Mouse (Mus musculus): ENCODE measurements at regions not wholly inside any gene's neighbourhood (a gene's known extent, or its start where the extent isn't known, plus 50 kb on each side); places are given as distances from the start of the nearest gene placed in this dataset.

GRCm38 (mm10) chr4:54780511-54780910, 164.3 kb upstream of the Zfp462 start:
- H3K27me3 ChIP-seq (ENCODE audit: control insufficient read depth, insufficient read depth, insufficient read length): no peaks in the 10 kb centered on the region
- H3K4me3 ChIP-seq: no peak overlapping the region
- H3K4me2 ChIP-seq (ENCODE audit: low read depth): no peak overlapping the region
- H3K36me3 ChIP-seq (ENCODE audit: control insufficient read depth, insufficient read depth): no peaks in the 10 kb centered on the region
- H3K79me2 ChIP-seq (ENCODE audit: control insufficient read depth, insufficient read depth): no peaks in the 10 kb centered on the region
- TF ChIP-seq CEBPB (IDR thresholded peaks at IDR 0.05; ENCODE audit: insufficient read depth, poor library complexity, severe bottlenecking): no peak
- TF ChIP-seq MAX (IDR thresholded peaks at IDR 0.05; ENCODE audit: low read depth): no peak
- TF ChIP-seq TCF12 (IDR thresholded peaks at IDR 0.05; ENCODE audit: insufficient read depth, poor library complexity, severe bottlenecking): no peak
- TF ChIP-seq E2F4 (IDR thresholded peaks at IDR 0.05; ENCODE audit: insufficient read depth): no peak
- no peak overlapping the region for H3ac ChIP-seq (ENCODE audit: control insufficient read depth, insufficient read length)

- Histone ChIP-seq H3K4me3 (no peak overlapping the region), H3K36me3 (ENCODE audit: control insufficient read depth, insufficient read depth) (no peaks in the 10 kb centered on the region), H3K27me3 (ENCODE audit: control insufficient read depth, insufficient read depth, insufficient read length) (no peaks in the 10 kb centered on the region), H3ac (ENCODE audit: control insufficient read depth, insufficient read length) (no peak overlapping the region), H3K4me2 (ENCODE audit: low read depth) (no peak overlapping the region), H3K79me2 (ENCODE audit: control insufficient read depth, insufficient read depth) (no peaks in the 10 kb centered on the region)
- TF ChIP-seq SRF (IDR thresholded peaks at IDR 0.05; ENCODE audit: control insufficient read depth, insufficient read length, low read depth): no peak
- no peak for TF ChIP-seq E2F4 (IDR thresholded peaks at IDR 0.05; ENCODE audit: insufficient read depth)
- TF ChIP-seq USF1 (IDR thresholded peaks at IDR 0.05; ENCODE audit: low read depth): no peak
- no peak for TF ChIP-seq TCF12 (IDR thresholded peaks at IDR 0.05; ENCODE audit: insufficient read depth, poor library complexity, severe bottlenecking)
- TF ChIP-seq MAX (IDR thresholded peaks at IDR 0.05; ENCODE audit: low read depth): no peak
- TF ChIP-seq TCF3 (IDR thresholded peaks at IDR 0.05; ENCODE audit: insufficient read length, low read depth): no peak
- TF ChIP-seq REST (IDR thresholded peaks at IDR 0.05; ENCODE audit: insufficient read depth, insufficient read length): no peak
- no peak for TF ChIP-seq MYOD1 (IDR thresholded peaks at IDR 0.05; ENCODE audit: control insufficient read depth in 1 of 3, insufficient read length in 2 of 3, low read depth in 2 of 3)
- TF ChIP-seq MYOG (IDR thresholded peaks at IDR 0.05; ENCODE audit: control insufficient read depth in 1 of 3, insufficient read depth in 1 of 3, insufficient read length in 2 of 3, low read depth in 2 of 3): no peak
- TF ChIP-seq POLR2AphosphoS2 (IDR thresholded peaks at IDR 0.05; ENCODE audit: insufficient read length, low read depth): no peak
- no peak for TF ChIP-seq POLR2A (IDR thresholded peaks at IDR 0.05; ENCODE audit: insufficient read length, low read depth)
- no peak for TF ChIP-seq CEBPB (IDR thresholded peaks at IDR 0.05; ENCODE audit: insufficient read depth, poor library complexity, severe bottlenecking)
Observed at GRCm38 (mm10) chr4:54791217-54791742, 153.6 kb upstream of the Zfp462 start.

GRCm38 (mm10) chr4:54793857-54794256, 151.0 kb upstream of the Zfp462 start:
- Histone ChIP-seq H3K4me3 (no peak overlapping the region), H3K36me3 (ENCODE audit: control insufficient read depth, insufficient read depth) (no peaks in the 10 kb centered on the region), H3K4me2 (ENCODE audit: low read depth) (no peak overlapping the region), H3K27me3 (ENCODE audit: control insufficient read depth, insufficient read depth, insufficient read length) (no peaks in the 10 kb centered on the region), H3K79me2 (ENCODE audit: control insufficient read depth, insufficient read depth) (no peaks in the 10 kb centered on the region), H3ac (ENCODE audit: control insufficient read depth, insufficient read length) (no peak overlapping the region)
- TF ChIP-seq E2F4 (IDR thresholded peaks at IDR 0.05; ENCODE audit: insufficient read depth) (no peak), POLR2A (IDR thresholded peaks at IDR 0.05; ENCODE audit: insufficient read length, low read depth) (no peak), SRF (IDR thresholded peaks at IDR 0.05; ENCODE audit: control insufficient read depth, insufficient read length, low read depth) (no peak), REST (IDR thresholded peaks at IDR 0.05; ENCODE audit: insufficient read depth, insufficient read length) (no peak), USF1 (IDR thresholded peaks at IDR 0.05; ENCODE audit: low read depth) (no peak), TCF3 (IDR thresholded peaks at IDR 0.05; ENCODE audit: insufficient read length, low read depth) (no peak), CEBPB (IDR thresholded peaks at IDR 0.05; ENCODE audit: insufficient read depth, poor library complexity, severe bottlenecking) (no peak), MYOG (IDR thresholded peaks at IDR 0.05; ENCODE audit: control insufficient read depth in 1 of 3, insufficient read depth in 1 of 3, insufficient read length in 2 of 3, low read depth in 2 of 3) (no peak), POLR2AphosphoS2 (IDR thresholded peaks at IDR 0.05; ENCODE audit: insufficient read length, low read depth) (no peak), MAX (IDR thresholded peaks at IDR 0.05; ENCODE audit: low read depth) (no peak), TCF12 (IDR thresholded peaks at IDR 0.05; ENCODE audit: insufficient read depth, poor library complexity, severe bottlenecking) (no peak), MYOD1 (IDR thresholded peaks at IDR 0.05; ENCODE audit: control insufficient read depth in 1 of 3, insufficient read length in 2 of 3, low read depth in 2 of 3) (no peak)

DNA sequence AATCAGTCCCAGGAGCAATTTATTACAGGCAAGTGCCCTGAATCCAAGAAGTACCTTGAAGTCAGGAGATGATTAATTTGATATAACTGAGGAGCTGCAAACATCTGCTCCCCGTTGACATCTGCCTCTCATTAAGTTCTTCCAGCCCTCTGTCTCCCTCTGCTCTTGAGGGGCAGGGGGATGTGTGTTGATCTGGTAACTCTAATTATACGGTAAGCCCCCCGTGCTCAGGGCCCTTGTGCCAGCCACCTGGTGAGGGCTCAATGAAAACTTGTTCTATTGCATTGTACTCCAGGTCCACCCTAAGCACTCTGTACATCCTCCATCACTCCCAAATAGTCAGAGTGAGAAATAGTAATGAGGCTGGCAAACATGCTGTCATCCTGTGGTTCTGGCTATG, 149.6 kb upstream of the Zfp462 start:
- Histone ChIP-seq H3K27me3 (ENCODE audit: control insufficient read depth, insufficient read depth, insufficient read length) (no peaks in the 10 kb centered on the region), H3K4me2 (ENCODE audit: low read depth) (no peak overlapping the region), H3K79me2 (ENCODE audit: control insufficient read depth, insufficient read depth) (no peaks in the 10 kb centered on the region), H3K4me3 (no peak overlapping the region), H3ac (ENCODE audit: control insufficient read depth, insufficient read length) (no peak overlapping the region), H3K36me3 (ENCODE audit: control insufficient read depth, insufficient read depth) (no peaks in the 10 kb centered on the region)
- TF ChIP-seq USF1 (IDR thresholded peaks at IDR 0.05; ENCODE audit: low read depth): no peak
- no peak for TF ChIP-seq TCF12 (IDR thresholded peaks at IDR 0.05; ENCODE audit: insufficient read depth, poor library complexity, severe bottlenecking)
- no peak for TF ChIP-seq CEBPB (IDR thresholded peaks at IDR 0.05; ENCODE audit: insufficient read depth, poor library complexity, severe bottlenecking)
- no peak for TF ChIP-seq SRF (IDR thresholded peaks at IDR 0.05; ENCODE audit: control insufficient read depth, insufficient read length, low read depth)
- TF ChIP-seq MYOG (IDR thresholded peaks at IDR 0.05; ENCODE audit: control insufficient read depth in 1 of 3, insufficient read depth in 1 of 3, insufficient read length in 2 of 3, low read depth in 2 of 3): no peak
- TF ChIP-seq MYOD1 (IDR thresholded peaks at IDR 0.05; ENCODE audit: control insufficient read depth in 1 of 3, insufficient read length in 2 of 3, low read depth in 2 of 3): no peak
- no peak for TF ChIP-seq TCF3 (IDR thresholded peaks at IDR 0.05; ENCODE audit: insufficient read length, low read depth)
- TF ChIP-seq POLR2AphosphoS2 (IDR thresholded peaks at IDR 0.05; ENCODE audit: insufficient read length, low read depth): no peak
- TF ChIP-seq REST (IDR thresholded peaks at IDR 0.05; ENCODE audit: insufficient read depth, insufficient read length): no peak
- TF ChIP-seq MAX (IDR thresholded peaks at IDR 0.05; ENCODE audit: low read depth): no peak
- TF ChIP-seq POLR2A (IDR thresholded peaks at IDR 0.05; ENCODE audit: insufficient read length, low read depth): no peak
- no peak for TF ChIP-seq E2F4 (IDR thresholded peaks at IDR 0.05; ENCODE audit: insufficient read depth)

DNA sequence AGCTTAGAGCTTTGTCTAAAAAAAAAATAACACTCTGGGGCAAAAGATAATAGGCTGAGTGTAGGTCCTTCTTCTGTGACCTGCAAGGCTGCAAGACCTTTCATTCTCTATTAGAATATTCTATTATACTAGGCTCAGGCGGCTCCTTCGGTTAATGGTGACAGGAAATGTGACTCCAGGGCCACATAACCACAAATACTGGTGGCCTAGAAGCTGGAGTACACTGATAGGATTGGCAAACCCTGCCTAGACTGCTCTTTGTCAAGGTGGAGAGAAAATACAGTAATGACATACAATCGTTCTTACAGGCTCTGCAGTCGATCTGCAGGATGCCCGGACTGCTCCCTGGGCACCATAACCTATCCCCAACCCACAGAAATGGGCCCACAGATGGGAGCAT, 146.3 kb upstream of the Zfp462 start:
- no peak overlapping the region for H3K4me2 ChIP-seq (ENCODE audit: low read depth)
- H3K27me3 ChIP-seq (ENCODE audit: control insufficient read depth, insufficient read depth, insufficient read length): no peaks in the 10 kb centered on the region
- no peak for TF ChIP-seq CEBPB (IDR thresholded peaks at IDR 0.05; ENCODE audit: insufficient read depth, poor library complexity, severe bottlenecking)
- no peak for TF ChIP-seq MYOD1 (IDR thresholded peaks at IDR 0.05; ENCODE audit: control insufficient read depth in 1 of 3, insufficient read length in 2 of 3, low read depth in 2 of 3)
- no peak for TF ChIP-seq POLR2A (IDR thresholded peaks at IDR 0.05; ENCODE audit: insufficient read length, low read depth)
- TF ChIP-seq POLR2AphosphoS2 (IDR thresholded peaks at IDR 0.05; ENCODE audit: insufficient read length, low read depth): no peak
- no peak for TF ChIP-seq SRF (IDR thresholded peaks at IDR 0.05; ENCODE audit: control insufficient read depth, insufficient read length, low read depth)
- TF ChIP-seq E2F4 (IDR thresholded peaks at IDR 0.05; ENCODE audit: insufficient read depth): no peak
- TF ChIP-seq REST (IDR thresholded peaks at IDR 0.05; ENCODE audit: insufficient read depth, insufficient read length): no peak
- no peak for TF ChIP-seq MYOG (IDR thresholded peaks at IDR 0.05; ENCODE audit: control insufficient read depth in 1 of 3, insufficient read depth in 1 of 3, insufficient read length in 2 of 3, low read depth in 2 of 3)
- no peak for TF ChIP-seq MAX (IDR thresholded peaks at IDR 0.05; ENCODE audit: low read depth)
- TF ChIP-seq TCF3 (IDR thresholded peaks at IDR 0.05; ENCODE audit: insufficient read length, low read depth): no peak
- no peak for TF ChIP-seq USF1 (IDR thresholded peaks at IDR 0.05; ENCODE audit: low read depth)
- no peak for TF ChIP-seq TCF12 (IDR thresholded peaks at IDR 0.05; ENCODE audit: insufficient read depth, poor library complexity, severe bottlenecking)
- no peak overlapping the region for H3K4me3 ChIP-seq
- H3K36me3 ChIP-seq (ENCODE audit: control insufficient read depth, insufficient read depth): no peaks in the 10 kb centered on the region
- H3ac ChIP-seq (ENCODE audit: control insufficient read depth, insufficient read length): no peak overlapping the region
- no peaks in the 10 kb centered on the region for H3K79me2 ChIP-seq (ENCODE audit: control insufficient read depth, insufficient read depth)

Data from myocyte (in vitro differentiated cells).